Mouse (Mus musculus): ENCODE measurements around the gene Pik3r6.

- TF ChIP-seq ZC3H11A (IDR thresholded peaks at IDR 0.05; ENCODE audit: low read depth, low read length), result peak; percentile 82
- 0 out of 2 replicates have a peak, but pooled peaks have one; percentile 18 for TF ChIP-seq TCF12 (IDR thresholded peaks at IDR 0.05; ENCODE audit: low read depth, low read length)
- TF ChIP-seq CTCF (IDR thresholded peaks at IDR 0.05 in 2 of 3, conservative IDR thresholded peaks at IDR 0.05 in 1 of 3; ENCODE audit: control insufficient read depth in 1 of 3, insufficient read depth in 1 of 3, low read depth in 2 of 3, low read length in 3 of 3, poor library complexity in 1 of 3, severe bottlenecking in 1 of 3), result peak; percentile 61 to 84 (median 78)
- no peak for TF ChIP-seq POLR2A (IDR thresholded peaks at IDR 0.05; ENCODE audit: control insufficient read depth in 1 of 2, insufficient read depth in 1 of 2, low read depth in 1 of 2, low read length in 2 of 2, poor library complexity in 1 of 2)
- no peak for TF ChIP-seq NELFE (IDR thresholded peaks at IDR 0.05; ENCODE audit: low read depth, low read length)
- TF ChIP-seq UBTF (IDR thresholded peaks at IDR 0.05; ENCODE audit: borderline replicate concordance, insufficient read depth, low read depth, low read length), result no peak
- no peak for TF ChIP-seq GATA1 (IDR thresholded peaks at IDR 0.05; ENCODE audit: low read depth, low read length)
Observed at GRCm38 (mm10) chr11:68559546-68559945, 56.7 kb downstream of the Pik3r6 start.
